Mouse (Mus musculus): ENCODE measurements around the gene Uvrag.
"Not testable (repeated sequence)": the region's sequence is repeated elsewhere in the genome, so short reads cannot be mapped to it uniquely, and the experiment has no call there.

Gene Uvrag

GRCm38 (mm10) chr7:98981423-98981822, 159.5 kb downstream of the Uvrag start:
- no peak for DNase-seq (ENCODE audit: low spot score in 2 of 2)

GRCm38 (mm10) chr7:98976839-98977457, 164.0 kb downstream of the Uvrag start:
- DNase-seq (ENCODE audit: low spot score in 2 of 2) = no peak

- no peak for DNase-seq (ENCODE audit: low spot score in 2 of 2)
These were observed 166.4 kb downstream of the Uvrag start for GRCm38 (mm10) chr7:98974590-98974989.

GRCm38 (mm10) chr7:98970721-98971120, 170.2 kb downstream of the Uvrag start:
- no peak for DNase-seq (ENCODE audit: low spot score in 2 of 2)

GRCm38 (mm10) chr7:98968741-98969395, 172.1 kb downstream of the Uvrag start:
- no peak for DNase-seq (ENCODE audit: low spot score in 2 of 2)

- DNase-seq (ENCODE audit: low spot score in 2 of 2) = peak; percentile 37 to 44
These were observed 172.8 kb downstream of the Uvrag start for GRCm38 (mm10) chr7:98968082-98968674.

- DNase-seq (ENCODE audit: low spot score in 2 of 2) = no peak
These were observed 173.3 kb downstream of the Uvrag start for GRCm38 (mm10) chr7:98967672-98968071.

GRCm38 (mm10) chr7:98963581-98963980, 177.4 kb downstream of the Uvrag start:
- not testable (repeated sequence) for DNase-seq (ENCODE audit: low spot score in 2 of 2)

- DNase-seq (ENCODE audit: low spot score in 2 of 2) = peak; percentile 47 to 63
These were observed 178.2 kb downstream of the Uvrag start for GRCm38 (mm10) chr7:98962547-98963311.

- no peak for DNase-seq (ENCODE audit: low spot score in 2 of 2)
These were observed 178.9 kb downstream of the Uvrag start for GRCm38 (mm10) chr7:98962074-98962473.

GRCm38 (mm10) chr7:98960274-98960673, 180.7 kb downstream of the Uvrag start:
- no peak for DNase-seq (ENCODE audit: low spot score in 2 of 2)

GRCm38 (mm10) chr7:98959246-98959645, 181.7 kb downstream of the Uvrag start:
- DNase-seq (ENCODE audit: low spot score in 2 of 2) = no peak

- DNase-seq (ENCODE audit: low spot score in 2 of 2) = no peak
These were observed 182.8 kb downstream of the Uvrag start for GRCm38 (mm10) chr7:98958172-98958571.

- DNase-seq (ENCODE audit: low spot score in 2 of 2) = no peak
These were observed 183.7 kb downstream of the Uvrag start for GRCm38 (mm10) chr7:98957111-98957741.

GRCm38 (mm10) chr7:98956609-98957008, 184.3 kb downstream of the Uvrag start:
- no peak for DNase-seq (ENCODE audit: low spot score in 2 of 2)

- no peak for DNase-seq (ENCODE audit: low spot score in 2 of 2)
These were observed 187.3 kb downstream of the Uvrag start for GRCm38 (mm10) chr7:98953649-98954048.

- no peak for DNase-seq (ENCODE audit: low spot score in 2 of 2)
These were observed 196.0 kb downstream of the Uvrag start for GRCm38 (mm10) chr7:98944986-98945385.

GRCm38 (mm10) chr7:98943687-98944086, 197.3 kb downstream of the Uvrag start:
- no peak for DNase-seq (ENCODE audit: low spot score in 2 of 2)

- DNase-seq (ENCODE audit: low spot score in 2 of 2) = no peak
These were observed 198.2 kb downstream of the Uvrag start for GRCm38 (mm10) chr7:98942746-98943145.

GRCm38 (mm10) chr7:98939194-98939593, 201.7 kb downstream of the Uvrag start:
- DNase-seq (ENCODE audit: low spot score in 2 of 2) = no peak

- DNase-seq (ENCODE audit: low spot score in 2 of 2) = no peak
These were observed 202.3 kb downstream of the Uvrag start for GRCm38 (mm10) chr7:98938621-98939020.
